Mouse (Mus musculus): ENCODE data around the gene Glra1.

DNA sequence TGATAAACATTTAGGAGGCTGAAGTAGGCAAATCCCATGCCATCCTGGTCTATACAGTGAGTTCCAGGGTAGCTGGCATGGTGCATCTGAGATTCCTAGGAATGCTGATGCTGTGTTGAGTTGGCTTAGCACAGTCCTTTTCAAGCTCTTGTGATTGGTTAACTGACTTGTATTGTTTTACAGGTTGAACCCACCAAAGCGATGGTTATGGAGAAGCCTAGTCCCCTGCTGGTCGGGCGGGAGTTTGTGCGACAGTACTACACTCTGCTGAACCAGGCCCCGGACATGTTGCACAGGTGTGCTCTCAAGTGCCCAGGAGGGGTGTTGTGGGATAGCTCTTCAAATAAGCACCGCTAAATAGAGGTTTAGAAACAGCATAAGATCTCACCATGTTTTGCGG lies 122.6 kb downstream of the Glra1 start:
- TF ChIP-seq GATA1 (IDR thresholded peaks at IDR 0.05; ENCODE audit: borderline replicate concordance, low read length) (no peak), CTCF (IDR thresholded peaks at IDR 0.05; ENCODE audit: low read depth, low read length) (no peak), POLR2AphosphoS5 (IDR thresholded peaks at IDR 0.05; ENCODE audit: insufficient replicate concordance, low read depth, low read length) (no peak), GATA2 (IDR thresholded peaks at IDR 0.05; ENCODE audit: borderline replicate concordance, low read depth, low read length) (no peak), TAL1 (conservative IDR thresholded peaks at IDR 0.05; ENCODE audit: low read depth, low read length) (no peak)
